Comparison of ENCODE assay signal across 8 mouse cellular contexts in the genomic region with DNA sequence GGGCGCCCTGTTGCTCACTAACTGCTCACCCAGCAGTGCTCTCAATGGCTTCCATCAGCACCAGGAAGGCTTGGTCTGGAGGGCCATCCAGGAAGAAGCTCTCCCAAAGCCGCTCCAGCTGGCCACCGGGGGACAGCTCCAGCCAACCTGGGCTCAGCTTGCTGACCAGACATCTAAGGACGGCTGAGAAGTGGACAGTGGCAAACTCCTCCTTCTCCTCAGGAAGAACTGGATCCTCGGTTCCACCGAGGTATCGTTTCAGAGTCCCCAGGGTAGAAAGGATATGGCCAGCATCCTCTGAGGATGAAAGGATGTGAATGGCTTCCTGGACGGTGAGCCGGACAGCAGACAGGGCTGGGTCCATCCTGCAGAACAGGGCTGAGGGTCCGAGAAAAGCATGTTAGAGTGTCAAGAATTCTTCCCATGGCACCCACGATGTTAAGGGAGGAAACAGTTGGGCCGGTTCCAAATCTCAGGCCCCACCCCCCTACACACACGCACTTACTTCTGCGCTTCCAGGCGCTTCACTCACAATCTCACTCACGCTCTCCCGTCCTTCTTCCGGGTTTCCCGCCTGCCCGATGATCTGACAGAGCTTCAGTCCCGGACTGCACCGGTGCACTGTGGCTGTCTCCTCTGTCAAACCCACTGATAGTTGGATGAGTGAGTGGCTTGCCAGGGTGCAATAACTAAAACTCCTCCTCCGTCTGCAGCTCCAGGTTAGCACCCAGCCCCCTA. TPM values are rescaled to one million over a fixed set of nuclear protein-coding genes. Genes with fewer than 3 reads are reported as not detected.
A peak's percentile ranks its signal among the peaks of the same experiment; 100 is the strongest.
DNase-seq lines count a peak whose midpoint lies in the region; ATAC-seq lines count a peak whose summit lies in the region.

No protein-coding gene starts in this region.

- H3K79me2 ChIP-seq in macrophage (ENCODE audit: inconsistent target), result no peaks in the 10 kb centered on the region

- ATAC-seq in hindbrain, embryonic 13.5 days (ENCODE audit: low FRiP score), result peak; percentile 69

- H3K4me2 ChIP-seq in hindbrain, embryonic 13.5 days, result peak overlapping the region; percentile 92

- 11% methylated on average over 23 of the region's 23 CpGs for WGBS in embryonic facial prominence, embryonic 10.5 days
- WGBS in hindbrain, embryonic 13.5 days, result 14% methylated on average over 23 of the region's 23 CpGs
- 13% methylated on average over 23 of the region's 23 CpGs for WGBS in macrophage (ENCODE audit: missing documents)

- peak overlapping the region; percentile 83 for H3K9ac ChIP-seq in hindbrain, embryonic 13.5 days

- DNase-seq in embryo, embryonic 11 days, result peak; percentile 2
- DNase-seq in embryo, embryonic 10.5 days (ENCODE audit: low spot score), result no peak
- DNase-seq in 416B (ENCODE audit: low read depth), result peak; percentile 77
- no peak for DNase-seq in embryonic facial prominence, embryonic 10.5 days (ENCODE audit: low spot score)
- DNase-seq in T-cell, adult 2 months (ENCODE audit: low spot score), result no peak
- DNase-seq in thymus, postnatal 14 days, result no peak

- no peaks in the 10 kb centered on the region for H3K9me3 ChIP-seq in embryonic facial prominence, embryonic 10.5 days
- H3K9me3 ChIP-seq in hindbrain, embryonic 13.5 days, result no peaks in the 10 kb centered on the region

- H3K36me3 ChIP-seq in embryonic facial prominence, embryonic 10.5 days (replicated peaks), result peaks cover 42% of the 10 kb centered on the region
- peaks cover 26% of the 10 kb centered on the region for H3K36me3 ChIP-seq in hindbrain, embryonic 13.5 days
- H3K36me3 ChIP-seq in macrophage (ENCODE audit: inconsistent target), result no peaks in the 10 kb centered on the region

- H3K27me3 ChIP-seq in embryonic facial prominence, embryonic 10.5 days (replicated peaks; ENCODE audit: low read depth, poor library complexity, severe bottlenecking), result no peaks in the 10 kb centered on the region
- peaks cover 6% of the 10 kb centered on the region; the same call in 1 of the 2 replicates for H3K27me3 ChIP-seq in hindbrain, embryonic 13.5 days

- peak overlapping the region; percentile 68 for H3K4me3 ChIP-seq in embryonic facial prominence, embryonic 10.5 days
- H3K4me3 ChIP-seq in hindbrain, embryonic 13.5 days, result peak overlapping the region; percentile 64
- H3K4me3 ChIP-seq in macrophage (ENCODE audit: inconsistent target), result peak overlapping the region; percentile 56

- H3K27ac ChIP-seq in embryonic facial prominence, embryonic 10.5 days (replicated peaks), result peak overlapping the region; percentile 96
- H3K27ac ChIP-seq in hindbrain, embryonic 13.5 days, result peak overlapping the region; percentile 89
- peak overlapping the region; percentile 83 for H3K27ac ChIP-seq in macrophage

- H3K4me1 ChIP-seq in embryonic facial prominence, embryonic 10.5 days, result peaks cover 24% of the 10 kb centered on the region
- H3K4me1 ChIP-seq in hindbrain, embryonic 13.5 days (replicated peaks), result peaks cover 24% of the 10 kb centered on the region

RNA-seq across cellular contexts. Expression of a gene that starts 0.7 kb away (rescaled TPM):
- 54.0 and 55.5 TPM in 2 replicates for polyA plus RNA-seq in embryonic facial prominence, embryonic 10.5 days (2016; fragmentation: Nextera tagmentation; extraction: Ambion mirVana)
- polyA plus RNA-seq in hindbrain, embryonic 13.5 days (2015; fragmentation: Nextera tagmentation; extraction: Ambion mirVana), result 41.9 and 45.5 TPM in 2 replicates
- total RNA-seq in macrophage (2018; cell fraction: chromatin; rRNA removed), result 10 to 100 TPM in 24 of 26 experiments, 1 to 10 TPM in 2; 6.5 to 63.2 (median 28.4) TPM
- 10 to 100 TPM in 2 of 26 experiments, 1 to 10 TPM in 24; 3.2 to 11.2 (median 6.9) TPM for total RNA-seq in macrophage (2018; cell fraction: cytosol; rRNA removed)
- total RNA-seq in macrophage (2018; cell fraction: nucleus; rRNA removed), result 10 to 100 TPM in 23 of 26 experiments, 1 to 10 TPM in 3; 6.2 to 63.6 (median 17.4) TPM
- polyA plus RNA-seq in macrophage (2018), result 3.5 to 12.8 TPM (median 7.7 TPM) in 3 replicates

RNA-seq across cellular contexts. Expression of a gene that starts 5.5 kb away (rescaled TPM):
- 0.09 and 0.14 TPM in 2 replicates for polyA plus RNA-seq in embryonic facial prominence, embryonic 10.5 days (2016; fragmentation: Nextera tagmentation; extraction: Ambion mirVana)
- polyA plus RNA-seq in hindbrain, embryonic 13.5 days (2015; fragmentation: Nextera tagmentation; extraction: Ambion mirVana), result not detected in 2 replicates
- not detected for total RNA-seq in macrophage (2018; cell fraction: chromatin; rRNA removed)
- total RNA-seq in macrophage (2018; cell fraction: cytosol; rRNA removed), result not detected
- not detected for total RNA-seq in macrophage (2018; cell fraction: nucleus; rRNA removed)
- not detected in 3 replicates for polyA plus RNA-seq in macrophage (2018)

RNA-seq across cellular contexts. Expression of a gene that starts 18.1 kb away (rescaled TPM):
- 24.4 and 27.5 TPM in 2 replicates for polyA plus RNA-seq in embryonic facial prominence, embryonic 10.5 days (2016; fragmentation: Nextera tagmentation; extraction: Ambion mirVana)
- 24.9 and 30.4 TPM in 2 replicates for polyA plus RNA-seq in hindbrain, embryonic 13.5 days (2015; fragmentation: Nextera tagmentation; extraction: Ambion mirVana)
- total RNA-seq in macrophage (2018; cell fraction: chromatin; rRNA removed), result 1,000 to 10,000 TPM in 4 of 26 experiments, 100 to 1,000 TPM in 22; 373 to 1,518 (median 703) TPM
- total RNA-seq in macrophage (2018; cell fraction: cytosol; rRNA removed), result 100 to 1,000 TPM; 146 to 320 (median 222) TPM
- 100 to 1,000 TPM; 273 to 894 (median 489) TPM for total RNA-seq in macrophage (2018; cell fraction: nucleus; rRNA removed)
- 98.1 to 170 TPM (median 98.2 TPM) in 3 replicates for polyA plus RNA-seq in macrophage (2018)

RNA-seq across cellular contexts. Expression of a gene that starts 31.7 kb away (rescaled TPM):
- polyA plus RNA-seq in embryonic facial prominence, embryonic 10.5 days (2016; fragmentation: Nextera tagmentation; extraction: Ambion mirVana), result 10.6 and 11.0 TPM in 2 replicates
- polyA plus RNA-seq in hindbrain, embryonic 13.5 days (2015; fragmentation: Nextera tagmentation; extraction: Ambion mirVana), result 10.8 and 11.5 TPM in 2 replicates
- total RNA-seq in macrophage (2018; cell fraction: chromatin; rRNA removed), result not detected
- under 1 TPM in 1 of 26 experiments, not detected in 25; 0.05 TPM for total RNA-seq in macrophage (2018; cell fraction: cytosol; rRNA removed)
- under 1 TPM in 1 of 26 experiments, not detected in 25; 0.39 TPM for total RNA-seq in macrophage (2018; cell fraction: nucleus; rRNA removed)
- polyA plus RNA-seq in macrophage (2018), result not detected in 3 replicates

RNA-seq across cellular contexts. Expression of a gene that starts 47.2 kb away (rescaled TPM):
- not detected in 2 replicates for polyA plus RNA-seq in embryonic facial prominence, embryonic 10.5 days (2016; fragmentation: Nextera tagmentation; extraction: Ambion mirVana)
- not detected in 2 replicates for polyA plus RNA-seq in hindbrain, embryonic 13.5 days (2015; fragmentation: Nextera tagmentation; extraction: Ambion mirVana)
- total RNA-seq in macrophage (2018; cell fraction: chromatin; rRNA removed), result 1 to 10 TPM in 25 of 26 experiments, under 1 TPM in 1; 0.88 to 8.2 (median 2.4) TPM
- total RNA-seq in macrophage (2018; cell fraction: cytosol; rRNA removed), result under 1 TPM in 10 of 26 experiments, not detected in 16; 0.03 to 0.26 (median 0.07) TPM
- 1 to 10 TPM in 14 of 26 experiments, under 1 TPM in 11, not detected in 1; 0.44 to 2.8 (median 1.1) TPM for total RNA-seq in macrophage (2018; cell fraction: nucleus; rRNA removed)
- polyA plus RNA-seq in macrophage (2018), result not detected in 3 replicates

Comparison
In these comparisons a context has a peak if more than half of its experiments do, and no peak if none do; other contexts are left out.
1. DNase-seq: peak in embryo, embryonic 11 days (single experiment) and 416B (single experiment); none in embryo, embryonic 10.5 days (single experiment), embryonic facial prominence, embryonic 10.5 days (single experiment), T-cell, adult 2 months (single experiment) and thymus, postnatal 14 days (single experiment).
2. Peak in every context shown above with its lines, with median percentiles within 50 percentile points of each other: H3K27ac ChIP-seq and H3K4me3 ChIP-seq.